Mouse (Mus musculus): ENCODE data around the gene Gcm2. TPM values are rescaled to one million over a fixed set of nuclear protein-coding genes. Genes with fewer than 3 reads are reported as not detected.
A peak's percentile ranks its signal among the peaks of the same experiment; 100 is the strongest.

Gene Gcm2
- polyA plus RNA-seq, 2 experiments, result not detected

- H3K27me3 ChIP-seq (ENCODE audit: control insufficient read depth, insufficient read depth, low read length), result no peaks in the 10 kb centered on the region
- no peaks in the 10 kb centered on the region for H3K36me3 ChIP-seq (ENCODE audit: control insufficient read depth, insufficient read depth, low read length)
- H3K4me1 ChIP-seq (ENCODE audit: control insufficient read depth, insufficient read depth, low read length), result no peaks in the 10 kb centered on the region
- no peaks in the 10 kb centered on the region for H3K9me3 ChIP-seq (ENCODE audit: control insufficient read depth, low read length)
- no peak for TF ChIP-seq POLR2A (IDR thresholded peaks at IDR 0.05; ENCODE audit: borderline replicate concordance, extremely low read depth, insufficient read depth, insufficient read length)
- no peak for DNase-seq (ENCODE audit: low spot score)
- no peak for ATAC-seq (ENCODE audit: low FRiP score, low read depth)
- no peak overlapping the region for H3K9ac ChIP-seq (ENCODE audit: low read depth, low read length, severe bottlenecking)
- WGBS, result 76% methylated on average over 16 of the region's 16 CpGs
- H3K27ac ChIP-seq (replicated peaks; ENCODE audit: low read depth, low read length), result no peak overlapping the region
- no peak overlapping the region for H3K4me3 ChIP-seq (replicated peaks; ENCODE audit: low read length)
- no peak overlapping the region for H3K4me2 ChIP-seq (replicated peaks; ENCODE audit: low read depth, low read length, severe bottlenecking)
Measured at GRCm38 (mm10) chr13:41097324-41098058, 13.3 kb downstream of the Gcm2 start.

GRCm38 (mm10) chr13:41094160-41094559 is 16.7 kb downstream of the Gcm2 start:
- H3K4me2 ChIP-seq (replicated peaks; ENCODE audit: low read depth, low read length, severe bottlenecking), result no peak overlapping the region
- WGBS, result 81% methylated on average over 10 of the region's 10 CpGs
- no peak overlapping the region for H3K4me3 ChIP-seq (replicated peaks; ENCODE audit: low read length)
- H3K36me3 ChIP-seq (ENCODE audit: control insufficient read depth, insufficient read depth, low read length), result no peaks in the 10 kb centered on the region
- no peaks in the 10 kb centered on the region for H3K4me1 ChIP-seq (ENCODE audit: control insufficient read depth, insufficient read depth, low read length)
- DNase-seq (ENCODE audit: low spot score) (no peak), ATAC-seq (ENCODE audit: low FRiP score, low read depth) (no peak)
- H3K27ac ChIP-seq (replicated peaks; ENCODE audit: low read depth, low read length), result no peak overlapping the region
- TF ChIP-seq POLR2A (IDR thresholded peaks at IDR 0.05; ENCODE audit: borderline replicate concordance, extremely low read depth, insufficient read depth, insufficient read length), result no peak
- H3K9ac ChIP-seq (ENCODE audit: low read depth, low read length, severe bottlenecking), result no peak overlapping the region
- peaks cover 6% of the 10 kb centered on the region; the same call in 1 of the 2 replicates for H3K27me3 ChIP-seq (ENCODE audit: control insufficient read depth, insufficient read depth, low read length)
- H3K9me3 ChIP-seq (ENCODE audit: control insufficient read depth, low read length), result no peaks in the 10 kb centered on the region

GRCm38 (mm10) chr13:41091271-41091670 is 19.6 kb downstream of the Gcm2 start:
- WGBS, result 36% methylated on average over 10 of the region's 10 CpGs
- no peak overlapping the region for H3K9ac ChIP-seq (ENCODE audit: low read depth, low read length, severe bottlenecking)
- no peak overlapping the region for H3K4me2 ChIP-seq (replicated peaks; ENCODE audit: low read depth, low read length, severe bottlenecking)
- H3K27ac ChIP-seq (replicated peaks; ENCODE audit: low read depth, low read length), result no peak overlapping the region
- no peak for TF ChIP-seq POLR2A (IDR thresholded peaks at IDR 0.05; ENCODE audit: borderline replicate concordance, extremely low read depth, insufficient read depth, insufficient read length)
- H3K36me3 ChIP-seq (ENCODE audit: control insufficient read depth, insufficient read depth, low read length), result no peaks in the 10 kb centered on the region
- no peak for DNase-seq (ENCODE audit: low spot score)
- ATAC-seq (ENCODE audit: low FRiP score, low read depth), result no peak
- H3K9me3 ChIP-seq (ENCODE audit: control insufficient read depth, low read length), result no peaks in the 10 kb centered on the region
- H3K27me3 ChIP-seq (ENCODE audit: control insufficient read depth, insufficient read depth, low read length), result peaks cover 6% of the 10 kb centered on the region; the same call in 1 of the 2 replicates
- H3K4me3 ChIP-seq (replicated peaks; ENCODE audit: low read length), result no peak overlapping the region
- H3K4me1 ChIP-seq (ENCODE audit: control insufficient read depth, insufficient read depth, low read length), result no peaks in the 10 kb centered on the region

- Histone ChIP-seq H3K4me3 (replicated peaks; ENCODE audit: low read length) (no peak overlapping the region), H3K36me3 (ENCODE audit: control insufficient read depth, insufficient read depth, low read length) (no peaks in the 10 kb centered on the region), H3K27ac (replicated peaks; ENCODE audit: low read depth, low read length) (no peak overlapping the region), H3K9me3 (ENCODE audit: control insufficient read depth, low read length) (no peaks in the 10 kb centered on the region), H3K9ac (ENCODE audit: low read depth, low read length, severe bottlenecking) (no peak overlapping the region), H3K27me3 (ENCODE audit: control insufficient read depth, insufficient read depth, low read length) (peaks cover 6% of the 10 kb centered on the region; the same call in 1 of the 2 replicates), H3K4me2 (replicated peaks; ENCODE audit: low read depth, low read length, severe bottlenecking) (no peak overlapping the region), H3K4me1 (ENCODE audit: control insufficient read depth, insufficient read depth, low read length) (no peaks in the 10 kb centered on the region)
- DNase-seq (ENCODE audit: low spot score), result no peak
- ATAC-seq (ENCODE audit: low FRiP score, low read depth), result no peak
- no peak for TF ChIP-seq POLR2A (IDR thresholded peaks at IDR 0.05; ENCODE audit: borderline replicate concordance, extremely low read depth, insufficient read depth, insufficient read length)
Measured at GRCm38 (mm10) chr13:41088746-41089145, 22.1 kb downstream of the Gcm2 start.

GRCm38 (mm10) chr13:41085140-41085539 is 25.7 kb downstream of the Gcm2 start:
- no peaks in the 10 kb centered on the region for H3K36me3 ChIP-seq (ENCODE audit: control insufficient read depth, insufficient read depth, low read length)
- H3K4me2 ChIP-seq (replicated peaks; ENCODE audit: low read depth, low read length, severe bottlenecking), result no peak overlapping the region
- no peak overlapping the region for H3K9ac ChIP-seq (ENCODE audit: low read depth, low read length, severe bottlenecking)
- H3K27me3 ChIP-seq (ENCODE audit: control insufficient read depth, insufficient read depth, low read length), result no peaks in the 10 kb centered on the region
- no peak for TF ChIP-seq POLR2A (IDR thresholded peaks at IDR 0.05; ENCODE audit: borderline replicate concordance, extremely low read depth, insufficient read depth, insufficient read length)
- no peaks in the 10 kb centered on the region for H3K4me1 ChIP-seq (ENCODE audit: control insufficient read depth, insufficient read depth, low read length)
- 11% methylated on average over 2 of the region's 2 CpGs for WGBS
- H3K27ac ChIP-seq (replicated peaks; ENCODE audit: low read depth, low read length), result no peak overlapping the region
- H3K9me3 ChIP-seq (ENCODE audit: control insufficient read depth, low read length), result no peaks in the 10 kb centered on the region
- H3K4me3 ChIP-seq (replicated peaks; ENCODE audit: low read length), result no peak overlapping the region
- DNase-seq (ENCODE audit: low spot score) (peak; percentile 47), ATAC-seq (ENCODE audit: low FRiP score, low read depth) (no peak)
